Mouse (Mus musculus): ENCODE results near the gene Dicer1.
"Not testable (repeated sequence)": the region's sequence is repeated elsewhere in the genome, so short reads cannot be mapped to it uniquely, and the experiment has no call there.

The Dicer1 gene

GRCm38 (mm10) chr12:104740841-104741787 lies 10.6 kb downstream of the Dicer1 start:
- no peak for DNase-seq

GRCm38 (mm10) chr12:104738931-104739330 lies 12.8 kb downstream of the Dicer1 start:
- no peak for DNase-seq

- no peak for DNase-seq
Observed at GRCm38 (mm10) chr12:104738446-104738845, 13.3 kb downstream of the Dicer1 start.

GRCm38 (mm10) chr12:104737666-104738065 lies 14.1 kb downstream of the Dicer1 start:
- no peak for DNase-seq

GRCm38 (mm10) chr12:104735993-104736395 lies 15.8 kb downstream of the Dicer1 start:
- DNase-seq, result no peak

- no peak for DNase-seq
Observed at GRCm38 (mm10) chr12:104733165-104733564, 18.6 kb downstream of the Dicer1 start.

GRCm38 (mm10) chr12:104731782-104732181 lies 20.0 kb downstream of the Dicer1 start:
- no peak for DNase-seq

- DNase-seq, result not testable (repeated sequence)
Observed at GRCm38 (mm10) chr12:104726436-104726835, 25.3 kb downstream of the Dicer1 start.

GRCm38 (mm10) chr12:104722056-104722455 lies 29.7 kb downstream of the Dicer1 start:
- no peak for DNase-seq

GRCm38 (mm10) chr12:104721011-104721410 lies 30.7 kb downstream of the Dicer1 start:
- DNase-seq, result no peak

GRCm38 (mm10) chr12:104718956-104719355 lies 32.8 kb downstream of the Dicer1 start:
- no peak for DNase-seq

GRCm38 (mm10) chr12:104716409-104716808 lies 35.3 kb downstream of the Dicer1 start:
- DNase-seq, result no peak

- DNase-seq, result no peak
Observed at GRCm38 (mm10) chr12:104715453-104715852, 36.3 kb downstream of the Dicer1 start.

- DNase-seq, result no peak
Observed at GRCm38 (mm10) chr12:104700266-104700665, 51.5 kb downstream of the Dicer1 start.

- DNase-seq, result peak; percentile 63
Observed at GRCm38 (mm10) chr12:104699753-104700152, 52.0 kb downstream of the Dicer1 start.

GRCm38 (mm10) chr12:104695514-104695913 lies 56.2 kb downstream of the Dicer1 start:
- no peak for DNase-seq

- no peak for DNase-seq
Observed at GRCm38 (mm10) chr12:104692864-104693263, 58.9 kb downstream of the Dicer1 start.

GRCm38 (mm10) chr12:104690412-104690811 lies 61.3 kb downstream of the Dicer1 start:
- DNase-seq, result no peak

GRCm38 (mm10) chr12:104688870-104689269 lies 62.9 kb downstream of the Dicer1 start:
- DNase-seq, result no peak

GRCm38 (mm10) chr12:104684411-104684931 lies 67.3 kb downstream of the Dicer1 start:
- DNase-seq, result no peak

- DNase-seq, result no peak
Observed at GRCm38 (mm10) chr12:104679819-104680132, 72.0 kb downstream of the Dicer1 start.

GRCm38 (mm10) chr12:104679121-104679818 lies 72.5 kb downstream of the Dicer1 start:
- DNase-seq, result peak; percentile 55

GRCm38 (mm10) chr12:104678462-104678861 lies 73.3 kb downstream of the Dicer1 start:
- no peak for DNase-seq

Data from retina, postnatal 1 day (tissue).